Mouse (Mus musculus) neural tube, embryonic 11.5 days (tissue): Measurements from ENCODE around the gene Keg1. TPM values are rescaled to one million over a fixed set of nuclear protein-coding genes. Genes with fewer than 3 reads are reported as not detected.

Source experiments
- polyA plus RNA-seq: library from polyadenylated mRNA; unstranded; fragments of >200 nt; fragmentation: Nextera tagmentation; extraction: Ambion mirVana; gene quantifications from 2 replicates; pipeline ENCODE4 v1.2.1, GENCODE M21; 2014

The Keg1 gene
- polyA plus RNA-seq, 1 experiment from 2014 or later: not detected

Other genes with a start within 250 kb of the Keg1 start
- 1.1 and 1.2 TPM in 2 replicates for gene Mpeg1, start 235.0 kb upstream of the Keg1 start, polyA plus RNA-seq
- 60.1 and 71.8 TPM in 2 replicates for gene Dtx4, start 194.3 kb upstream of the Keg1 start, polyA plus RNA-seq
- gene Fam111a, start 150.0 kb upstream of the Keg1 start, polyA plus RNA-seq: 22.5 and 24.5 TPM in 2 replicates
- not detected in 2 replicates for gene Gm4952, start 95.8 kb upstream of the Keg1 start, polyA plus RNA-seq
- gene Glyat, start 62.5 kb upstream of the Keg1 start, polyA plus RNA-seq: not detected in 2 replicates
- gene Olfr1442, start 25.3 kb upstream of the Keg1 start, polyA plus RNA-seq: not detected in 2 replicates
- not detected in 2 replicates for gene Olfr1443, start 17.7 kb upstream of the Keg1 start, polyA plus RNA-seq
- 1.3 and 1.7 TPM in 2 replicates for gene Cntf, start 69.8 kb downstream of the Keg1 start, polyA plus RNA-seq
- gene Zfp91, start 100.3 kb downstream of the Keg1 start, polyA plus RNA-seq: 10.6 and 11.2 TPM in 2 replicates
- gene Lpxn, start 100.4 kb downstream of the Keg1 start, polyA plus RNA-seq: 0.93 and 1.1 TPM in 2 replicates
- not detected in 2 replicates for gene Gm5244, start 150.9 kb downstream of the Keg1 start, polyA plus RNA-seq
- gene Olfr1444, start 161.5 kb downstream of the Keg1 start, polyA plus RNA-seq: not detected in 2 replicates
- gene Olfr1445, start 188.1 kb downstream of the Keg1 start, polyA plus RNA-seq: not detected in 2 replicates
- gene Olfr1446, start 197.7 kb downstream of the Keg1 start, polyA plus RNA-seq: not detected in 2 replicates
- not detected in 2 replicates for gene Olfr1447, start 208.0 kb downstream of the Keg1 start, polyA plus RNA-seq
- gene Olfr1448, start 228.6 kb downstream of the Keg1 start, polyA plus RNA-seq: not detected in 2 replicates
- not detected in 2 replicates for gene Olfr1449, start 235.1 kb downstream of the Keg1 start, polyA plus RNA-seq